Mouse (Mus musculus): Measurements from ENCODE around the gene Trim17. TPM values are rescaled to one million over a fixed set of nuclear protein-coding genes. Genes with fewer than 3 reads are reported as not detected.
"Not testable (repeated sequence)": the region's sequence is repeated elsewhere in the genome, so short reads cannot be mapped to it uniquely, and the experiment has no call there.

Gene Trim17
- polyA plus RNA-seq, 1 experiment from 2014 or later = 0.26 TPM

GRCm38 (mm10) chr11:58944136-58944535, 10.3 kb upstream of the Trim17 start:
- ATAC-seq = no peak
- ChIA-PET CTCF (interaction anchor here (0.8 to 1.3 kb wide), 2 partner anchors 10 to 24 kb away, joined by 3 read pairs; no protein-coding TSS in a partner anchor), POLR2A (no interaction called here)
- in situ Hi-C loops (cut with MboI; ENCODE audit: low pct_unique_long_range_greater_than_20kb) = no loop called here
- no peak for DNase-seq (ENCODE audit: low read depth, low spot score)
- TF ChIP-seq CTCF (IDR thresholded peaks at IDR 0.05) = no peak
- peaks cover 16% of the 10 kb centered on the region for H3K27me3 ChIP-seq

GRCm38 (mm10) chr11:58947306-58947705, 7.2 kb upstream of the Trim17 start:
- H3K27me3 ChIP-seq = peaks cover 10% of the 10 kb centered on the region
- DNase-seq (ENCODE audit: low read depth, low spot score) (no peak), ATAC-seq (no peak)
- POLR2A ChIA-PET = interaction anchor here (2.0 kb wide), 1 partner anchor 9 kb away, joined by 16 read pairs; the partner anchor contains the start of gene Rnf187
- in situ Hi-C loops (cut with MboI; ENCODE audit: low pct_unique_long_range_greater_than_20kb) = no loop called here
- CTCF ChIA-PET = interaction anchor here (0.9 kb wide), 1 partner anchor 38 kb away, joined by 3 read pairs; no protein-coding TSS in a partner anchor
- no peak for TF ChIP-seq CTCF (IDR thresholded peaks at IDR 0.05)

- no peak for DNase-seq (ENCODE audit: low read depth, low spot score)
- in situ Hi-C loops (cut with MboI; ENCODE audit: low pct_unique_long_range_greater_than_20kb) = no loop called here
- CTCF ChIA-PET = interaction anchor here (0.9 to 1.5 kb wide), 4 partner anchors 9 to 38 kb away, joined by 3 to 5 read pairs (median 4); partner anchors contain the start of gene Rnf187
- ATAC-seq = peak; percentile 16
- H3K27me3 ChIP-seq = peaks cover 8% of the 10 kb centered on the region
- TF ChIP-seq CTCF (IDR thresholded peaks at IDR 0.05) = no peak
- POLR2A ChIA-PET = interaction anchor here (2.0 kb wide), 1 partner anchor 10 kb away, joined by 16 read pairs; the partner anchor contains the start of gene Rnf187
These were observed 6.5 kb upstream of the Trim17 start for GRCm38 (mm10) chr11:58947798-58948528.

- CTCF ChIA-PET = interaction anchor here (0.9 to 1.5 kb wide), 4 partner anchors 9 to 34 kb away, joined by 3 to 5 read pairs (median 4); partner anchors contain the start of gene Rnf187
- TF ChIP-seq CTCF (IDR thresholded peaks at IDR 0.05) = no peak
- peaks cover 3% of the 10 kb centered on the region for H3K27me3 ChIP-seq
- in situ Hi-C loops (cut with MboI; ENCODE audit: low pct_unique_long_range_greater_than_20kb) = no loop called here
- POLR2A ChIA-PET = interaction anchor here (1.3 to 2.0 kb wide), 2 partner anchors 11 to 21 kb away, joined by 3 to 16 read pairs; partner anchors contain the start of gene Rnf187
- peak; percentile 90 for ATAC-seq
- peak; percentile 79 for DNase-seq (ENCODE audit: low read depth, low spot score)
These were observed 5.7 kb upstream of the Trim17 start, which contains the start of gene Hist3h2ba for GRCm38 (mm10) chr11:58948542-58949479. Gene Hist3h2ba, plus strand, starts transcription at chr11:58948920.

- POLR2A ChIA-PET = interaction anchor here (1.3 to 2.0 kb wide), 2 partner anchors 11 to 22 kb away, joined by 3 to 16 read pairs; partner anchors contain the start of gene Rnf187
- no peak for TF ChIP-seq CTCF (IDR thresholded peaks at IDR 0.05)
- CTCF ChIA-PET = interaction anchor here (0.9 to 1.3 kb wide), 2 partner anchors 21 to 35 kb away, joined by 3 to 4 read pairs; no protein-coding TSS in a partner anchor
- H3K27me3 ChIP-seq = peaks cover 3% of the 10 kb centered on the region
- DNase-seq (ENCODE audit: low read depth, low spot score) (no peak), ATAC-seq (no peak)
- in situ Hi-C loops (cut with MboI; ENCODE audit: low pct_unique_long_range_greater_than_20kb) = no loop called here
These were observed 4.7 kb upstream of the Trim17 start for GRCm38 (mm10) chr11:58949480-58950431.

GRCm38 (mm10) chr11:58951210-58951609, 3.3 kb upstream of the Trim17 start:
- ATAC-seq (no peak), DNase-seq (ENCODE audit: low read depth, low spot score) (no peak)
- in situ Hi-C loops (cut with MboI; ENCODE audit: low pct_unique_long_range_greater_than_20kb) = no loop called here
- ChIA-PET POLR2A (interaction anchor here (0.5 kb wide), 1 partner anchor 742 kb away, joined by 3 read pairs; no protein-coding TSS in a partner anchor), CTCF (interaction anchor here (1.7 kb wide), 1 partner anchor 23 kb away, joined by 4 read pairs; no protein-coding TSS in a partner anchor)
- no peak for TF ChIP-seq CTCF (IDR thresholded peaks at IDR 0.05)
- no peaks in the 10 kb centered on the region for H3K27me3 ChIP-seq

- in situ Hi-C loops (cut with MboI; ENCODE audit: low pct_unique_long_range_greater_than_20kb) = no loop called here
- H3K27me3 ChIP-seq = no peaks in the 10 kb centered on the region
- ATAC-seq (no peak), DNase-seq (ENCODE audit: low read depth, low spot score) (no peak)
- ChIA-PET CTCF (interaction anchor here (1.3 to 2.7 kb wide), 2 partner anchors 25 to 39 kb away, joined by 5 to 8 read pairs; no protein-coding TSS in a partner anchor), POLR2A (interaction anchor here (1.4 kb wide), 1 partner anchor 34 kb away, joined by 3 read pairs; no protein-coding TSS in a partner anchor)
- TF ChIP-seq CTCF (IDR thresholded peaks at IDR 0.05) = no peak
These were observed 925 bp upstream of the Trim17 start for GRCm38 (mm10) chr11:58953351-58954169.

GRCm38 (mm10) chr11:58954170-58954419, 390 bp upstream of the Trim17 start:
- peak; percentile 2 for ATAC-seq
- in situ Hi-C loops (cut with MboI; ENCODE audit: low pct_unique_long_range_greater_than_20kb); DNase-seq (ENCODE audit: low read depth, low spot score); H3K27me3 ChIP-seq: not testable (repeated sequence)
- ChIA-PET POLR2A (interaction anchor here (1.4 kb wide), 1 partner anchor 35 kb away, joined by 3 read pairs; no protein-coding TSS in a partner anchor), CTCF (interaction anchor here (1.3 to 2.7 kb wide), 3 partner anchors 24 to 40 kb away, joined by 5 to 8 read pairs (median 6); partner anchors contain the start of gene Trim11)
